Mouse (Mus musculus) CD4-positive, CD25-positive, alpha-beta regulatory T cell (primary cell): ENCODE results near the gene Gm13199. TPM values are rescaled to one million over a fixed set of nuclear protein-coding genes. Genes with fewer than 3 reads are reported as not detected.

Experiments used
- polyA plus RNA-seq: library from polyadenylated mRNA; unstranded; fragments of 100-300 nt; shearing (Covaris generic); gene quantifications from one replicate; pipeline ENCODE4 v1.2.1, GENCODE M21; 2017

The Gm13199 gene
- polyA plus RNA-seq, result 1.8 TPM

GRCm38 (mm10) chr2:5862834-5863233 is at the start of gene Gm13199:
TSS of gene Gm13199 (minus strand) at chr2:5862934.

DNA sequence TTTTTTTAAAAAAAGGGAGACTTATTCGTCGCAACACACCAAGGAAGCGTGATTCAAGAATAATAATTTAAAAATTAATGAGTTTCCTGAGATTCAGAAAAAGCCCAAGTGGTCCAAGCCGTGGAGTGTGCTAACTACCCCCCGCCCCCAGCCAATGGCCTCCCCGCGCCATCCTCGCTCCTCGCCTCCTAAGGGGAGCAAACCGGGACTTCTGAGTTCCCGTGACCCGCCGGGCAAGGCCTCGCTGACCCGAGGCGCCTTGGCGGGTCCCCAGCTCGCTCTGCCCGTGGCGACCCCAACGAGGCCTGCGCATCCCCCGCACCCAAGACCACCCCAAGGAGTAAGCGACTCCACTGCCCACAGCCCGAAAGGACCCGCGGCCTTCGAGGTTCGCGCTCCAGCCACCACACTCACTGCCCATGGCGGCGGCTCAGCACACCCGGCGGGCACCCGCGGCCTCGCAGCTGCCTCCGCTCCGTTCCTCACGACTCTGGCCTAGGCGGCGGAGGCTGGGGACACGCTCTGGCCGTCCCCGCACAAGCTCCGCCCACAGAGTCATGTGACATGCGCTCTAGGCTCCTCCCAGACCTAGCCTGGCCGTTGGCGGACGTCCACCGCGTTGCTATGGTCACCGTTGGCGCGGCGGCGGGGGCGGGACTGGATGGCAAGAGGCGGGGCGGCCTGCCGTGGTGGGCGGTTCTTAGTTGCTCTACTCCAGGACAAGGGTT is 32.3 kb upstream of the Gm13199 start, which contains the start of gene Sec61a2:
Gene Sec61a2 (minus strand): TSS at position 590 of the 728 bp plus-strand sequence.

GRCm38 (mm10) chr2:5844873-5845631 is 17.7 kb downstream of the Gm13199 start, which contains the start of the genes Nudt5 and Cdc123:
TSS of gene Nudt5 (plus strand) at chr2:5845019.
TSS of gene Cdc123 (minus strand) at chr2:5845164.

Other genes starting within 250 kb of the Gm13199 start
- gene Camk1d, start 148.4 kb downstream of the Gm13199 start, polyA plus RNA-seq, result 41.3 TPM
- gene Nudt5, start 17.9 kb downstream of the Gm13199 start, polyA plus RNA-seq, result 34.5 TPM
- gene Cdc123, start 17.8 kb downstream of the Gm13199 start, polyA plus RNA-seq, result 191 TPM
- 25.3 TPM for gene Sec61a2, start 32.5 kb upstream of the Gm13199 start, polyA plus RNA-seq
- gene Dhtkd1, start 79.9 kb upstream of the Gm13199 start, polyA plus RNA-seq, result 0.29 TPM
- 17.4 TPM for gene Upf2, start 88.5 kb upstream of the Gm13199 start, polyA plus RNA-seq